Mouse (Mus musculus) forebrain, embryonic 13.5 days (tissue): ENCODE data around the gene Ncs1. TPM values are rescaled to one million over a fixed set of nuclear protein-coding genes. Genes with fewer than 3 reads are reported as not detected.

ENCODE experiments used
- ATAC-seq: fragments of 200-750 bp; cut with Nextera tagmentation; 2 replicates; pipeline ENCODE4 v1.8.0; 2017
- H3K27ac ChIP-seq: fragments of 300-500 bp; sonication (generic); 2 replicates; pipeline ENCODE4 v1.5.1; 2015; ENCODE audit warnings: inconsistent platforms, mild to moderate bottlenecking, moderate library complexity
- H3K27me3 ChIP-seq: fragments of 300-500 bp; sonication (generic); 2 replicates; pipeline ENCODE4 v1.6.1; 2015; ENCODE audit warnings: mild to moderate bottlenecking, inconsistent platforms
- H3K36me3 ChIP-seq: fragments of 300-500 bp; sonication (generic); 2 replicates; pipeline ENCODE4 v1.6.1; 2015; ENCODE audit warnings: mild to moderate bottlenecking, inconsistent platforms; ENCODE audit not compliant: poor library complexity, severe bottlenecking
- H3K4me1 ChIP-seq: fragments of 300-500 bp; sonication (generic); 2 replicates; pipeline ENCODE4 v1.6.1; 2015; ENCODE audit warnings: inconsistent platforms
- H3K4me2 ChIP-seq: fragments of 300-500 bp; sonication (generic); 2 replicates; pipeline ENCODE4 v1.6.1; 2015; ENCODE audit warnings: inconsistent platforms, mild to moderate bottlenecking, moderate library complexity
- H3K4me3 ChIP-seq: fragments of 300-500 bp; sonication (generic); 2 replicates; pipeline ENCODE4 v1.5.1; 2015; ENCODE audit warnings: mild to moderate bottlenecking, inconsistent platforms
- H3K9ac ChIP-seq: fragments of 300-500 bp; sonication (generic); 2 replicates; pipeline ENCODE4 v1.6.1; 2015; ENCODE audit warnings: mild to moderate bottlenecking, inconsistent platforms
- H3K9me3 ChIP-seq: fragments of 300-500 bp; sonication (generic); replicated peaks from 2 replicates; pipeline ENCODE4 v1.6.1; 2016; ENCODE audit warnings: inconsistent platforms
- WGBS: fragments of 180-500 bp; shearing (Covaris S2); methylation state at CpG from one replicate; pipeline ENCODE4 v1.1.7; 2015; 5-methylcytosine and 5-hydroxymethylcytosine counted together
- polyA plus RNA-seq: library from polyadenylated mRNA; unstranded; fragments of >200 nt; fragmentation: Nextera tagmentation; extraction: Ambion mirVana; gene quantifications from 2 replicates; pipeline ENCODE4 v1.2.1, GENCODE M21; 2015

Ncs1 gene
- 72.7 and 77.6 TPM in 2 replicates for polyA plus RNA-seq

GRCm38 (mm10) chr2:31245491-31246141 is at the start of gene Ncs1:
Gene Ncs1 (plus strand): TSS chr2:31245823.
- peak within 1 kb of the TSS; percentile 91 for H3K4me3 ChIP-seq
- under 1% methylated on average over 79 of the region's 89 CpGs for WGBS
- H3K9me3 ChIP-seq: no peaks in the 10 kb centered on the region
- H3K36me3 ChIP-seq: peaks cover 14% of the 10 kb centered on the region; the same call in 1 of the 2 replicates
- peaks cover 58% of the 10 kb centered on the region for H3K4me1 ChIP-seq
- peak within 1 kb of the TSS; percentile 88 for H3K4me2 ChIP-seq
- peak within 1 kb of the TSS; percentile 94 for H3K9ac ChIP-seq
- peaks cover 11% of the 10 kb centered on the region; the same call in 1 of the 2 replicates for H3K27me3 ChIP-seq
- ATAC-seq: peak; percentile 91
- peak within 1 kb of the TSS; percentile 82 for H3K27ac ChIP-seq

GRCm38 (mm10) chr2:31198621-31199020 is 47.0 kb upstream of the Ncs1 start:
- Histone ChIP-seq H3K27me3 (no peaks in the 10 kb centered on the region), H3K9me3 (no peaks in the 10 kb centered on the region), H3K27ac (no peak overlapping the region), H3K4me2 (no peak overlapping the region), H3K36me3 (peaks cover 53% of the 10 kb centered on the region), H3K4me1 (no peaks in the 10 kb centered on the region), H3K4me3 (no peak overlapping the region), H3K9ac (no peak overlapping the region)
- WGBS: 94% methylated on average over 4 of the region's 4 CpGs
- no peak for ATAC-seq

- H3K36me3 ChIP-seq: peaks cover 48% of the 10 kb centered on the region
- ATAC-seq: no peak
- H3K9me3 ChIP-seq: no peaks in the 10 kb centered on the region
- no peak overlapping the region for H3K4me3 ChIP-seq
- WGBS: 94% methylated on average over 2 of the region's 2 CpGs
- H3K4me2 ChIP-seq: no peak overlapping the region
- no peaks in the 10 kb centered on the region for H3K27me3 ChIP-seq
- no peak overlapping the region for H3K9ac ChIP-seq
- H3K27ac ChIP-seq: no peak overlapping the region
- H3K4me1 ChIP-seq: no peaks in the 10 kb centered on the region
Observed at GRCm38 (mm10) chr2:31200051-31200450, 45.6 kb upstream of the Ncs1 start.

GRCm38 (mm10) chr2:31201851-31202250 is 43.8 kb upstream of the Ncs1 start:
- no peak overlapping the region for H3K27ac ChIP-seq

GRCm38 (mm10) chr2:31202357-31202756 is 43.3 kb upstream of the Ncs1 start:
- Histone ChIP-seq H3K9me3 (no peaks in the 10 kb centered on the region), H3K4me1 (peaks cover 5% of the 10 kb centered on the region; the same call in 1 of the 2 replicates), H3K9ac (no peak overlapping the region), H3K27ac (no peak overlapping the region), H3K27me3 (no peaks in the 10 kb centered on the region), H3K4me3 (no peak overlapping the region), H3K36me3 (peaks cover 34% of the 10 kb centered on the region), H3K4me2 (no peak overlapping the region)
- WGBS: 70% methylated on average over 3 of the region's 3 CpGs
- no peak for ATAC-seq

More at GRCm38 (mm10) chr2:31201851-31202250, 43.8 kb upstream of the Ncs1 start:
- H3K36me3 ChIP-seq: peaks cover 39% of the 10 kb centered on the region
- WGBS: 77% methylated on average over 7 of the region's 7 CpGs
- H3K9ac ChIP-seq: no peak overlapping the region
- no peak overlapping the region for H3K4me3 ChIP-seq
- H3K4me1 ChIP-seq: peaks cover 3% of the 10 kb centered on the region; the same call in 1 of the 2 replicates
- no peak for ATAC-seq
- no peak overlapping the region for H3K4me2 ChIP-seq
- H3K9me3 ChIP-seq: no peaks in the 10 kb centered on the region
- H3K27me3 ChIP-seq: no peaks in the 10 kb centered on the region

GRCm38 (mm10) chr2:31202956-31203355 is 42.7 kb upstream of the Ncs1 start:
- no peaks in the 10 kb centered on the region for H3K9me3 ChIP-seq
- no peak overlapping the region for H3K4me2 ChIP-seq
- no peak for ATAC-seq
- 82% methylated on average over 4 of the region's 4 CpGs for WGBS
- H3K36me3 ChIP-seq: peaks cover 33% of the 10 kb centered on the region
- H3K4me3 ChIP-seq: no peak overlapping the region
- H3K27ac ChIP-seq: no peak overlapping the region
- no peak overlapping the region for H3K9ac ChIP-seq
- H3K27me3 ChIP-seq: no peaks in the 10 kb centered on the region
- H3K4me1 ChIP-seq: peaks cover 5% of the 10 kb centered on the region; the same call in 1 of the 2 replicates

GRCm38 (mm10) chr2:31204677-31205076 is 40.9 kb upstream of the Ncs1 start:
- no peak for ATAC-seq
- H3K9ac ChIP-seq: no peak overlapping the region
- no peaks in the 10 kb centered on the region for H3K27me3 ChIP-seq
- 81% methylated on average over 5 of the region's 5 CpGs for WGBS
- H3K27ac ChIP-seq: no peak overlapping the region
- no peak overlapping the region for H3K4me3 ChIP-seq
- H3K4me2 ChIP-seq: no peak overlapping the region
- peaks cover 5% of the 10 kb centered on the region; the same call in 1 of the 2 replicates for H3K4me1 ChIP-seq
- H3K36me3 ChIP-seq: peaks cover 35% of the 10 kb centered on the region
- no peaks in the 10 kb centered on the region for H3K9me3 ChIP-seq

GRCm38 (mm10) chr2:31206211-31206610 is 39.4 kb upstream of the Ncs1 start:
- peaks cover 44% of the 10 kb centered on the region for H3K36me3 ChIP-seq
- no peak overlapping the region for H3K27ac ChIP-seq
- ATAC-seq: no peak
- 0 out of 2 replicates have a peak overlapping the region, but pooled peaks have one; percentile 0 for H3K9ac ChIP-seq
- H3K4me3 ChIP-seq: no peak overlapping the region
- no peaks in the 10 kb centered on the region for H3K9me3 ChIP-seq
- WGBS: 76% methylated on average over 4 of the region's 4 CpGs
- H3K4me1 ChIP-seq: peaks cover 5% of the 10 kb centered on the region; the same call in 1 of the 2 replicates
- no peak overlapping the region for H3K4me2 ChIP-seq
- no peaks in the 10 kb centered on the region for H3K27me3 ChIP-seq

- 49% methylated on average over 8 of the region's 8 CpGs for WGBS
- H3K4me2 ChIP-seq: no peak overlapping the region
- peaks cover 39% of the 10 kb centered on the region for H3K36me3 ChIP-seq
- no peaks in the 10 kb centered on the region for H3K27me3 ChIP-seq
- no peak for ATAC-seq
- H3K4me3 ChIP-seq: no peak overlapping the region
- no peaks in the 10 kb centered on the region for H3K9me3 ChIP-seq
- H3K9ac ChIP-seq: no peak overlapping the region
- H3K27ac ChIP-seq: no peak overlapping the region
- peaks cover 5% of the 10 kb centered on the region; the same call in 1 of the 2 replicates for H3K4me1 ChIP-seq
Observed at GRCm38 (mm10) chr2:31206882-31207281, 38.7 kb upstream of the Ncs1 start.

- no peak overlapping the region for H3K4me3 ChIP-seq
Observed at GRCm38 (mm10) chr2:31208544-31209142, 37.0 kb upstream of the Ncs1 start.

GRCm38 (mm10) chr2:31209525-31209924 is 36.1 kb upstream of the Ncs1 start:
- H3K27ac ChIP-seq: no peak overlapping the region
- WGBS: 88% methylated on average over 4 of the region's 4 CpGs

More at GRCm38 (mm10) chr2:31208544-31209142, 37.0 kb upstream of the Ncs1 start:
- Histone ChIP-seq H3K27me3 (no peaks in the 10 kb centered on the region), H3K27ac (no peak overlapping the region), H3K36me3 (peaks cover 50% of the 10 kb centered on the region), H3K9me3 (no peaks in the 10 kb centered on the region), H3K9ac (no peak overlapping the region), H3K4me2 (no peak overlapping the region), H3K4me1 (peaks cover 8% of the 10 kb centered on the region)
- 93% methylated on average over 13 of the region's 13 CpGs for WGBS
- no peak for ATAC-seq

GRCm38 (mm10) chr2:31210144-31210847 is 35.3 kb upstream of the Ncs1 start:
- Histone ChIP-seq H3K27me3 (no peaks in the 10 kb centered on the region), H3K36me3 (peaks cover 58% of the 10 kb centered on the region), H3K4me1 (peaks cover 20% of the 10 kb centered on the region), H3K27ac (no peak overlapping the region), H3K4me2 (no peak overlapping the region), H3K9me3 (no peaks in the 10 kb centered on the region), H3K4me3 (no peak overlapping the region), H3K9ac (no peak overlapping the region)
- 56% methylated on average over 11 of the region's 11 CpGs for WGBS
- no peak for ATAC-seq

More at GRCm38 (mm10) chr2:31209525-31209924, 36.1 kb upstream of the Ncs1 start:
- no peaks in the 10 kb centered on the region for H3K27me3 ChIP-seq
- no peak for ATAC-seq
- peaks cover 16% of the 10 kb centered on the region for H3K4me1 ChIP-seq
- no peak overlapping the region for H3K4me3 ChIP-seq
- H3K36me3 ChIP-seq: peaks cover 50% of the 10 kb centered on the region
- no peaks in the 10 kb centered on the region for H3K9me3 ChIP-seq
- no peak overlapping the region for H3K9ac ChIP-seq
- no peak overlapping the region for H3K4me2 ChIP-seq
